Mouse (Mus musculus) midbrain, embryonic 16.5 days (tissue): ENCODE measurements around the gene Chgb. TPM values are rescaled to one million over a fixed set of nuclear protein-coding genes. Genes with fewer than 3 reads are reported as not detected.

Source experiments
- ATAC-seq: fragments of 200-750 bp; cut with Nextera tagmentation; 2 replicates; pipeline ENCODE4 v1.8.0; 2017; ENCODE audit warnings: moderate TSS enrichment
- H3K27ac ChIP-seq: fragments of 300-500 bp; sonication (generic); 2 replicates; pipeline ENCODE4 v1.5.1; 2014; ENCODE audit warnings: mild to moderate bottlenecking, low read length, mixed read lengths
- H3K27me3 ChIP-seq: fragments of 300-500 bp; sonication (generic); 2 replicates; pipeline ENCODE4 v1.6.1; 2014; ENCODE audit warnings: low read depth, low read length, mixed read lengths; ENCODE audit not compliant: control insufficient read depth, insufficient read depth
- H3K36me3 ChIP-seq: fragments of 300-500 bp; sonication (generic); 2 replicates; pipeline ENCODE4 v1.6.1; 2014; ENCODE audit warnings: mild to moderate bottlenecking, low read length, moderate library complexity, mixed read lengths; ENCODE audit not compliant: control insufficient read depth, insufficient read depth
- H3K4me1 ChIP-seq: fragments of 300-500 bp; sonication (generic); 2 replicates; pipeline ENCODE4 v1.6.1; 2014; ENCODE audit warnings: mild to moderate bottlenecking, low read length, mixed read lengths; ENCODE audit not compliant: control insufficient read depth, insufficient read depth
- H3K4me2 ChIP-seq: fragments of 300-500 bp; sonication (generic); 2 replicates; pipeline ENCODE4 v1.6.1; 2014; ENCODE audit warnings: mild to moderate bottlenecking, low read length, mixed read lengths
- H3K4me3 ChIP-seq: fragments of 300-500 bp; sonication (generic); 2 replicates; pipeline ENCODE4 v1.5.1; 2014; ENCODE audit warnings: low read depth, mild to moderate bottlenecking, low read length, moderate library complexity, mixed read lengths
- H3K9ac ChIP-seq: fragments of 300-500 bp; sonication (generic); 2 replicates; pipeline ENCODE4 v1.6.1; 2014; ENCODE audit warnings: low read depth, low read length, mixed read lengths
- H3K9me3 ChIP-seq: fragments of 300-500 bp; sonication (generic); replicated peaks from 2 replicates; pipeline ENCODE4 v1.6.1; 2014; ENCODE audit warnings: mild to moderate bottlenecking, low read length, mixed read lengths; ENCODE audit not compliant: control insufficient read depth, poor library complexity, severe bottlenecking
- WGBS: fragments of 180-500 bp; shearing (Covaris S2); extraction: QIAGEN DNeasy Blood & Tissue Kit; methylation state at CpG from one replicate; pipeline ENCODE4 v1.1.7; 2014; 5-methylcytosine and 5-hydroxymethylcytosine counted together
- polyA plus RNA-seq: library from polyadenylated mRNA; unstranded; fragments of >200 nt; fragmentation: Nextera tagmentation; extraction: Ambion mirVana; gene quantifications from 2 replicates; pipeline ENCODE4 v1.2.1, GENCODE M21; 2015

The Chgb gene
- polyA plus RNA-seq, 1 experiment from 2014 or later: 110 TPM

GRCm38 (mm10) chr2:132794204-132794586 is 13.1 kb downstream of the Chgb start:
- Histone ChIP-seq H3K9me3 (no peaks in the 10 kb centered on the region), H3K4me3 (no peak overlapping the region), H3K27me3 (no peaks in the 10 kb centered on the region), H3K4me2 (no peak overlapping the region), H3K4me1 (no peaks in the 10 kb centered on the region), H3K27ac (no peak overlapping the region), H3K9ac (no peak overlapping the region), H3K36me3 (peaks cover 20% of the 10 kb centered on the region)
- WGBS: 91% methylated on average over 7 of the region's 7 CpGs
- ATAC-seq: no peak

- no peak for ATAC-seq
- Histone ChIP-seq H3K4me3 (no peak overlapping the region), H3K4me2 (no peak overlapping the region), H3K4me1 (no peaks in the 10 kb centered on the region), H3K27ac (no peak overlapping the region), H3K9me3 (no peaks in the 10 kb centered on the region), H3K27me3 (no peaks in the 10 kb centered on the region), H3K36me3 (peaks cover 25% of the 10 kb centered on the region), H3K9ac (no peak overlapping the region)
- 91% methylated on average over 2 of the region's 2 CpGs for WGBS
Observed at GRCm38 (mm10) chr2:132802976-132803375, 21.9 kb downstream of the Chgb start.

- peak; percentile 100 for ATAC-seq
- under 1% methylated on average over 59 of the region's 59 CpGs for WGBS
- peaks cover 15% of the 10 kb centered on the region for H3K4me1 ChIP-seq
Observed at GRCm38 (mm10) chr2:132815608-132816314, 34.7 kb downstream of the Chgb start, which contains the start of the genes Trmt6 and Mcm8. Gene Trmt6 (minus strand): TSS chr2:132816055. Gene Mcm8 (plus strand): TSS chr2:132816141.

GRCm38 (mm10) chr2:132841071-132841470 is 60.0 kb downstream of the Chgb start:
- WGBS: 91% methylated on average over 4 of the region's 4 CpGs

More at GRCm38 (mm10) chr2:132815608-132816314, 34.7 kb downstream of the Chgb start, which contains the start of the genes Trmt6 and Mcm8:
- Histone ChIP-seq H3K9ac (peak within 1 kb of the TSS; percentile 77), H3K27me3 (no peaks in the 10 kb centered on the region), H3K9me3 (no peaks in the 10 kb centered on the region), H3K27ac (peak within 1 kb of the TSS; percentile 67; the same call in 1 of the 2 replicates), H3K4me2 (peak within 1 kb of the TSS; percentile 73), H3K36me3 (peaks cover 8% of the 10 kb centered on the region), H3K4me3 (peak within 1 kb of the TSS; percentile 65)

More at GRCm38 (mm10) chr2:132841071-132841470, 60.0 kb downstream of the Chgb start:
- Histone ChIP-seq H3K27me3 (no peaks in the 10 kb centered on the region), H3K36me3 (no peaks in the 10 kb centered on the region), H3K4me1 (peaks cover under 1% of the 10 kb centered on the region; the same call in 1 of the 2 replicates), H3K9ac (no peak overlapping the region), H3K27ac (no peak overlapping the region), H3K4me3 (no peak overlapping the region), H3K4me2 (no peak overlapping the region), H3K9me3 (no peaks in the 10 kb centered on the region)
- no peak for ATAC-seq

Other genes starting within 250 kb of the Chgb start
- 77.5 and 86.7 TPM in 2 replicates for gene Gpcpd1, start 193.5 kb upstream of the Chgb start, polyA plus RNA-seq
- 20.6 and 21.7 TPM in 2 replicates for gene Shld1, start 94.3 kb upstream of the Chgb start, polyA plus RNA-seq
- 17.7 and 22.2 TPM in 2 replicates for gene Trmt6, start 34.8 kb downstream of the Chgb start, polyA plus RNA-seq
- 4.2 and 5.9 TPM in 2 replicates for gene Mcm8, start 34.9 kb downstream of the Chgb start, polyA plus RNA-seq
- 6.5 TPM in 2 replicates for gene Crls1, start 65.4 kb downstream of the Chgb start, polyA plus RNA-seq
- gene Lrrn4, start 99.6 kb downstream of the Chgb start, polyA plus RNA-seq: 0.46 and 0.49 TPM in 2 replicates
- gene Fermt1, start 164.6 kb downstream of the Chgb start, polyA plus RNA-seq: not detected in 2 replicates